Mouse (Mus musculus) small intestine, adult 2 months (tissue): ENCODE results near the gene Tnrc18. TPM values are rescaled to one million over a fixed set of nuclear protein-coding genes. Genes with fewer than 3 reads are reported as not detected.
A peak's percentile ranks its signal among the peaks of the same experiment; 100 is the strongest.

ENCODE experiments used
- H3K27ac ChIP-seq: fragments of 200-500 bp; 2 replicates; pipeline ENCODE4 v1.5.1; 2012; ENCODE audit warnings: low read depth, low read length, control low read depth, inconsistent platforms; ENCODE audit not compliant: insufficient read depth
- H3K27me3 ChIP-seq: fragments of 200-500 bp; 2 replicates; pipeline ENCODE4 v1.6.1; 2012; ENCODE audit warnings: mild to moderate bottlenecking, moderate library complexity, low read length, inconsistent platforms; ENCODE audit not compliant: control insufficient read depth, insufficient read depth
- H3K36me3 ChIP-seq: fragments of 200-500 bp; 2 replicates; pipeline ENCODE4 v1.6.1; 2012; ENCODE audit warnings: mild to moderate bottlenecking, low read length, control low read depth, inconsistent platforms; ENCODE audit not compliant: control insufficient read depth, insufficient read depth
- H3K4me1 ChIP-seq: fragments of 200-500 bp; 2 replicates; pipeline ENCODE4 v1.6.1; 2012; ENCODE audit warnings: low read length, inconsistent platforms, mixed read lengths; ENCODE audit not compliant: control insufficient read depth, insufficient read depth, insufficient read length
- H3K4me3 ChIP-seq: fragments of 200-500 bp; 2 replicates; pipeline ENCODE4 v1.5.1; 2012; ENCODE audit warnings: low read depth, mild to moderate bottlenecking, control low read depth, inconsistent platforms, low read length, moderate library complexity
- CTCF ChIP-seq: fragments of 200-500 bp; IDR thresholded peaks from 2 replicates; pipeline ENCODE4 v1.5.1; 2012; ENCODE audit warnings: low read depth, mild to moderate bottlenecking, control low read depth, inconsistent platforms, low read length, moderate library complexity, mixed read lengths; ENCODE audit not compliant: insufficient replicate concordance, insufficient read length; ENCODE audit errors: extremely low read depth
- POLR2A ChIP-seq: fragments of 200-500 bp; IDR thresholded peaks from 2 replicates; pipeline ENCODE4 v1.6.1; 2012; ENCODE audit warnings: low read depth, mild to moderate bottlenecking, control low read depth, inconsistent platforms, low read length, moderate library complexity
- WGBS: fragments of 180-500 bp; shearing (Covaris S2); methylation state at CpG from one replicate; pipeline ENCODE4 v1.1.7; 2018; 5-methylcytosine and 5-hydroxymethylcytosine counted together
- polyA plus RNA-seq: library from polyadenylated mRNA; depleted of rRNA; stranded (reverse); fragments of >200 nt; gene quantifications from 2 replicates; pipeline ENCODE4 v1.2.3, GENCODE M21; 2012

Gene Tnrc18
- polyA plus RNA-seq, 1 experiment, result 108 TPM

GRCm38 (mm10) chr5:142812976-142813721 lies 4.3 kb downstream of the Tnrc18 start:
- Histone ChIP-seq H3K4me3 (peak overlapping the region; percentile 98), H3K27ac (peak overlapping the region; percentile 64), H3K27me3 (no peaks in the 10 kb centered on the region), H3K4me1 (peaks cover 16% of the 10 kb centered on the region), H3K36me3 (peaks cover 5% of the 10 kb centered on the region)
- 12% methylated on average over 18 of the region's 18 CpGs for WGBS
- TF ChIP-seq CTCF (no peak), POLR2A (0 out of 2 replicates have a peak, but pooled peaks have one; percentile 12)

GRCm38 (mm10) chr5:142812621-142812975 lies 4.9 kb downstream of the Tnrc18 start:
- Histone ChIP-seq H3K36me3 (peaks cover 5% of the 10 kb centered on the region), H3K4me3 (peak overlapping the region; percentile 98), H3K27ac (peak overlapping the region; percentile 64), H3K27me3 (no peaks in the 10 kb centered on the region), H3K4me1 (peaks cover 20% of the 10 kb centered on the region)
- 14% methylated on average over 8 of the region's 8 CpGs for WGBS
- TF ChIP-seq POLR2A, result no peak
- no peak for TF ChIP-seq CTCF

- 24% methylated on average over 8 of the region's 8 CpGs for WGBS
- peak overlapping the region; percentile 80 for H3K27ac ChIP-seq
- peaks cover 5% of the 10 kb centered on the region for H3K36me3 ChIP-seq
- peak overlapping the region; percentile 98; the same call in 1 of the 2 replicates for H3K4me3 ChIP-seq
- H3K27me3 ChIP-seq, result no peaks in the 10 kb centered on the region
- TF ChIP-seq POLR2A (peak; percentile 26; the same call in 1 of the 2 replicates), CTCF (no peak)
- peaks cover 21% of the 10 kb centered on the region for H3K4me1 ChIP-seq
Measured at GRCm38 (mm10) chr5:142811870-142812443, 5.5 kb downstream of the Tnrc18 start.

- H3K4me3 ChIP-seq, result peak overlapping the region; percentile 36
- H3K27ac ChIP-seq, result peak overlapping the region; percentile 80
Measured at GRCm38 (mm10) chr5:142810710-142811599, 6.5 kb downstream of the Tnrc18 start.

GRCm38 (mm10) chr5:142807661-142808060 lies 9.8 kb downstream of the Tnrc18 start:
- Histone ChIP-seq H3K36me3 (peaks cover 10% of the 10 kb centered on the region), H3K4me1 (peaks cover 22% of the 10 kb centered on the region), H3K4me3 (no peak overlapping the region), H3K27ac (no peak overlapping the region), H3K27me3 (no peaks in the 10 kb centered on the region)
- TF ChIP-seq CTCF (no peak), POLR2A (no peak)
- WGBS, result 38% methylated on average over 7 of the region's 7 CpGs

More at GRCm38 (mm10) chr5:142810710-142811599, 6.5 kb downstream of the Tnrc18 start:
- no peaks in the 10 kb centered on the region for H3K27me3 ChIP-seq
- peaks cover 21% of the 10 kb centered on the region for H3K4me1 ChIP-seq
- 47% methylated on average over 20 of the region's 20 CpGs for WGBS
- peaks cover 5% of the 10 kb centered on the region for H3K36me3 ChIP-seq
- no peak for TF ChIP-seq POLR2A
- peak; percentile 5; the same call in 1 of the 2 replicates for TF ChIP-seq CTCF

GRCm38 (mm10) chr5:142803746-142804145 lies 13.7 kb downstream of the Tnrc18 start:
- TF ChIP-seq CTCF (no peak), POLR2A (no peak)
- 91% methylated on average over 1 of the region's 1 CpGs for WGBS
- Histone ChIP-seq H3K27me3 (no peaks in the 10 kb centered on the region), H3K4me1 (peaks cover 15% of the 10 kb centered on the region), H3K27ac (no peak overlapping the region), H3K4me3 (no peak overlapping the region), H3K36me3 (peaks cover 6% of the 10 kb centered on the region)

GRCm38 (mm10) chr5:142802884-142803283 lies 14.6 kb downstream of the Tnrc18 start:
- Histone ChIP-seq H3K36me3 (peaks cover 6% of the 10 kb centered on the region), H3K4me1 (peaks cover 18% of the 10 kb centered on the region), H3K27ac (no peak overlapping the region), H3K4me3 (no peak overlapping the region), H3K27me3 (no peaks in the 10 kb centered on the region)
- WGBS, result 74% methylated on average over 4 of the region's 4 CpGs
- TF ChIP-seq POLR2A (no peak), CTCF (no peak)
